Mouse (Mus musculus) testis, postnatal 14 days (tissue): ENCODE data around the gene Siah3.

ENCODE experiments used
- DNase-seq: peaks from one replicate; pipeline ENCODE4 v3.0.0; 2021; ENCODE audit warnings: low spot score

The Siah3 gene

GRCm38 (mm10) chr14:75463171-75463570 is 7.4 kb downstream of the Siah3 start:
- no peak for DNase-seq

GRCm38 (mm10) chr14:75468941-75469340 is 13.2 kb downstream of the Siah3 start:
- no peak for DNase-seq

GRCm38 (mm10) chr14:75473061-75473930 is 17.5 kb downstream of the Siah3 start:
- no peak for DNase-seq

GRCm38 (mm10) chr14:75475887-75476286 is 20.1 kb downstream of the Siah3 start:
- DNase-seq, result no peak

GRCm38 (mm10) chr14:75482231-75483175 is 26.7 kb downstream of the Siah3 start:
- no peak for DNase-seq

GRCm38 (mm10) chr14:75483176-75483546 is 27.4 kb downstream of the Siah3 start:
- no peak for DNase-seq

- no peak for DNase-seq
Observed at GRCm38 (mm10) chr14:75487932-75488331, 32.1 kb downstream of the Siah3 start.

GRCm38 (mm10) chr14:75493555-75494194 is 37.9 kb downstream of the Siah3 start:
- no peak for DNase-seq

- DNase-seq, result no peak
Observed at GRCm38 (mm10) chr14:75494926-75495325, 39.1 kb downstream of the Siah3 start.

GRCm38 (mm10) chr14:75501501-75501990 is 45.8 kb downstream of the Siah3 start:
- DNase-seq, result no peak

GRCm38 (mm10) chr14:75502446-75502845 is 46.7 kb downstream of the Siah3 start:
- DNase-seq, result no peak

- no peak for DNase-seq
Observed at GRCm38 (mm10) chr14:75504255-75504654, 48.5 kb downstream of the Siah3 start.

GRCm38 (mm10) chr14:75505126-75505840 is 49.5 kb downstream of the Siah3 start:
- DNase-seq, result no peak

- no peak for DNase-seq
Observed at GRCm38 (mm10) chr14:75506246-75506645, 50.5 kb downstream of the Siah3 start.

- no peak for DNase-seq
Observed at GRCm38 (mm10) chr14:75510125-75510524, 54.3 kb downstream of the Siah3 start.

- no peak for DNase-seq
Observed at GRCm38 (mm10) chr14:75512946-75513345, 57.2 kb downstream of the Siah3 start.

- DNase-seq, result no peak
Observed at GRCm38 (mm10) chr14:75516161-75516560, 60.4 kb downstream of the Siah3 start.

- no peak for DNase-seq
Observed at GRCm38 (mm10) chr14:75516917-75517595, 61.3 kb downstream of the Siah3 start.

- DNase-seq, result no peak
Observed at GRCm38 (mm10) chr14:75518196-75518887, 62.6 kb downstream of the Siah3 start.

- DNase-seq, result no peak
Observed at GRCm38 (mm10) chr14:75518899-75519298, 63.1 kb downstream of the Siah3 start.
